In genomic region chr19:7493352-7494186, GRCm38 (mm10) we compare ENCODE assay signal across 8 mouse cellular contexts. TPM values are rescaled to one million over a fixed set of nuclear protein-coding genes. Genes with fewer than 3 reads are reported as not detected.
A peak's percentile ranks its signal among the peaks of the same experiment; 100 is the strongest.
DNase-seq lines count a peak whose midpoint lies in the region; ATAC-seq and TF ChIP-seq lines count a peak whose summit lies in the region.

TSS of gene Atl3 (plus strand) at chr19:7494040.

- peak within 1 kb of the TSS; percentile 97 for H3K27ac ChIP-seq in hindbrain, embryonic 13.5 days
- H3K27ac ChIP-seq in liver, embryonic 15.5 days (replicated peaks) = peak within 1 kb of the TSS; percentile 98

- no peaks in the 10 kb centered on the region for H3K36me3 ChIP-seq in hindbrain, embryonic 13.5 days
- no peaks in the 10 kb centered on the region for H3K36me3 ChIP-seq in liver, embryonic 15.5 days (replicated peaks)

- in situ Hi-C loops in Patski (cut with MboI; ENCODE audit: low pct_unique_long_range_greater_than_20kb) = no loop called here

- no peak for TF ChIP-seq CTCF in Patski (IDR thresholded peaks at IDR 0.05)

- ATAC-seq in Patski = no peak
- peak; percentile 16; the same call in 1 of the 2 replicates for ATAC-seq in erythroblast, adult 5-6 weeks (replicated peaks; ENCODE audit: low FRiP score, poor library complexity, severe bottlenecking)
- no peak for ATAC-seq in hindbrain, embryonic 13.5 days (ENCODE audit: low FRiP score)
- no peak for ATAC-seq in liver, embryonic 15.5 days (ENCODE audit: insufficient read depth)

- H3K27me3 ChIP-seq in Patski = no peaks in the 10 kb centered on the region
- no peaks in the 10 kb centered on the region for H3K27me3 ChIP-seq in hindbrain, embryonic 13.5 days
- H3K27me3 ChIP-seq in liver, embryonic 15.5 days = no peaks in the 10 kb centered on the region

- DNase-seq in layer of hippocampus, adult 18-20 months (ENCODE audit: low spot score in 2 of 2) = no peak
- no peak for DNase-seq in layer of hippocampus, adult 9-10 months (ENCODE audit: low spot score)
- no peak for DNase-seq in Patski (ENCODE audit: low read depth, low spot score)
- DNase-seq in thymus, postnatal 4 days = peak; percentile 15
- no peak for DNase-seq in spleen, postnatal 4 days (ENCODE audit: low spot score in 2 of 2)

- H3K9me3 ChIP-seq in hindbrain, embryonic 13.5 days = no peaks in the 10 kb centered on the region
- no peaks in the 10 kb centered on the region for H3K9me3 ChIP-seq in liver, embryonic 15.5 days (replicated peaks)

- POLR2A ChIA-PET in Patski (lab: Charles Lee) = interaction anchor here (0.9 to 1.8 kb wide), 2 partner anchors 12 to 15 kb away, joined by 3 to 5 read pairs; no protein-coding TSS in a partner anchor

- H3K4me3 ChIP-seq in hindbrain, embryonic 13.5 days = peak within 1 kb of the TSS; percentile 76
- peak within 1 kb of the TSS; percentile 76 for H3K4me3 ChIP-seq in liver, embryonic 15.5 days (replicated peaks)

- WGBS in hindbrain, embryonic 13.5 days = 29% methylated on average over 31 of the region's 31 CpGs
- 23% methylated on average over 31 of the region's 31 CpGs for WGBS in liver, embryonic 15.5 days (ENCODE audit: insufficient replicate concordance)

- H3K4me2 ChIP-seq in hindbrain, embryonic 13.5 days = peak within 1 kb of the TSS; percentile 62
- peak within 1 kb of the TSS; percentile 100 for H3K4me2 ChIP-seq in liver, embryonic 15.5 days

- H3K4me1 ChIP-seq in hindbrain, embryonic 13.5 days (replicated peaks) = peaks cover 9% of the 10 kb centered on the region
- peaks cover 29% of the 10 kb centered on the region for H3K4me1 ChIP-seq in liver, embryonic 15.5 days (replicated peaks)

- CTCF ChIA-PET in Patski (lab: Charles Lee) = interaction anchor here (2.8 kb wide), 1 partner anchor 10 kb away, joined by 6 read pairs; the partner anchor contains the start of gene Rtn3

- peak within 1 kb of the TSS; percentile 91 for H3K9ac ChIP-seq in hindbrain, embryonic 13.5 days
- H3K9ac ChIP-seq in liver, embryonic 15.5 days = peak within 1 kb of the TSS; percentile 88

RNA-seq across cellular contexts. Expression of gene Atl3, which starts in this region (rescaled TPM):
- 10 to 100 TPM; 20.8 to 23.1 TPM for total RNA-seq in layer of hippocampus, adult 18-20 months (2021)
- 84.9 TPM for polyA plus RNA-seq in Patski (2021)
- total RNA-seq in erythroblast, adult 5-6 weeks (2015; ENCODE audit: low replicate concordance) = 16.9 and 17.3 TPM in 2 replicates
- total RNA-seq in erythroblast, adult 5-6 weeks (2017; ENCODE audit: low replicate concordance) = 21.1 and 25.5 TPM in 2 replicates
- 6.9 and 7.9 TPM in 2 replicates for polyA plus RNA-seq in hindbrain, embryonic 13.5 days (2015; fragmentation: Nextera tagmentation; extraction: Ambion mirVana)
- 4.6 and 5.1 TPM in 2 replicates for polyA plus RNA-seq in liver, embryonic 15.5 days (2015; fragmentation: Nextera tagmentation; extraction: Ambion mirVana)
